Mouse (Mus musculus) adrenal gland, postnatal 10 days (tissue): ENCODE measurements around the gene Gm28557. TPM values are rescaled to one million over a fixed set of nuclear protein-coding genes. Genes with fewer than 3 reads are reported as not detected.
"Not testable (repeated sequence)": the region's sequence is repeated elsewhere in the genome, so short reads cannot be mapped to it uniquely, and the experiment has no call there.

Experiments used
- DNase-seq: peaks from one replicate; pipeline ENCODE4 v3.0.0; 2021; ENCODE audit warnings: mixed read lengths
- long read RNA-seq, 2 experiments: library from polyadenylated mRNA; stranded (forward); transcript quantifications; one replicate each; pipeline ENCODE4 v2.0.0; 2021
- total RNA-seq, 2 experiments: library from RNA; stranded (reverse); gene quantifications; 2 replicates each; pipeline ENCODE4 v1.2.3; 2021

The Gm28557 gene
- 1 to 10 TPM; 4.5 to 6.4 TPM for total RNA-seq
- long read RNA-seq, experiment 1, partial matches to known transcripts, result 0 of 5 reads
- long read RNA-seq, experiment 1, other reads (novel, unspliced or antisense), result 3 of 5 reads
- long read RNA-seq, experiment 2, partial matches to known transcripts, result 0 of 1 reads
- long read RNA-seq, experiment 2, other reads (novel, unspliced or antisense), result 0 of 1 reads

- DNase-seq, result peak; percentile 92
Measured at GRCm38 (mm10) chr13:67108194-67108820, at the start of gene Gm28557. Gene Gm28557 (minus strand): TSS chr13:67108604.

- DNase-seq, result peak; percentile 89
Measured at GRCm38 (mm10) chr13:67128038-67128721, 19.8 kb upstream of the Gm28557 start.

GRCm38 (mm10) chr13:67127507-67127906, 19.1 kb upstream of the Gm28557 start:
- DNase-seq, result not testable (repeated sequence)

DNA sequence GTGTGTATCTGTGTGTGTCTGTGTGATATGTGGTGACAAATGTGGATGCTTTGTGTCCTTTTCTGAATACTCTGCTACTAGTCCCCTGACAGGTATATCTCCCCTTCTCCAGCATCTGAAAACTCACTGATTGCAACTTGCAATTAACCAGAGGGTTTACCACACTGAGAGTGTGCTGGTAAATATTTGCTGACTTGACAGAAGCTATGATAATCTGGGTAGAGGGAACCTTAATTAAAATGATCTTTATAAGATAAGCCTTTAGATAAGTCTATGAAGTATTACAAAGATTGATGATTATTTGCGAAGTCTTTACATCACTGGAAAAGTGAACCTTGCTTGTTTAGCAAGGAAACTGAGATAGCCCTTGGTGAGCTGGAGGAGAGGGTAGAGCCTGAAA, 16.1 kb upstream of the Gm28557 start:
- DNase-seq, result no peak

DNA sequence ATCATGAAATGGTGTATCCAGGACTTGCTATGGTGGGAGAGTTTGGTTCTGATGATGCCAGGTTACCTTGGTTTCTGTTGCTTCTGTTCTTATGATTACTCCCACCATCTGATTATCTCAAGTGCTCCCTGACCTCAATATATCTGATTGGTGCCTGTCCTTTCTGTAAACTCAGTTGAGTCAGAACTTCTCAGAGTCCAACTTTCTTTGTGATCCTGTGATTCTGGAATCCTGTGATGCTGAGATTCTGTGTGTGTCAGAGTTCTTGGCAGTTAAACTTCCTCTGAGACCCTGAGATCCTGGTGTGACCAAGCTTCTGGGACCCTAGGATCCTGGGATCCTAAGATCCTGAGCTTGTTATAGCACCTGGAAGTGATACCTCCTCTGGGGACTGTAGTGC, 13.0 kb upstream of the Gm28557 start, which contains the start of gene Zfp759:
Gene Zfp759 (plus strand): TSS at position 301 of the 400 bp plus-strand sequence.
- DNase-seq, result not testable (repeated sequence)

DNA sequence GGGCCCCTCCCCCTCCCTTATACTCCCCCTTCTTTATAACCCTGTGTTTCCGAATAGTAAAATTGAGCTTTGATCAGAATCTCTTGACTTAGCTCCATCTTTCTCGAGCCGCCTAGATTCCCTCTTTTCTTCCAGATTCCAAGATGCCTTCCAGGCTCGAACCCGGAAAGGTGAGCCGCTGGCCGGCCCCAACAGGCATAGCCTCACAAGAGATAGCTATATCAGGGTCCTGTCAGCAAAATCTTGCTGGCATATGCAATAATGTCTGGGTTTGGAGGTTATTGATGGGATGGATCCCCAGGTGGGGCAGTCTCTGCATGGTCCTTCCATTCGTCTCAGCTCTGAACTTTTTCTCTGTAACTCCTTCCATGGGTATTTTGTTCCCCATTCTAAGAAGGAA, 7.8 kb upstream of the Gm28557 start, which contains the start of gene Rslcan18:
Gene Rslcan18 (minus strand): TSS at position 101 of the 400 bp plus-strand sequence.
- DNase-seq, result not testable (repeated sequence)

DNA sequence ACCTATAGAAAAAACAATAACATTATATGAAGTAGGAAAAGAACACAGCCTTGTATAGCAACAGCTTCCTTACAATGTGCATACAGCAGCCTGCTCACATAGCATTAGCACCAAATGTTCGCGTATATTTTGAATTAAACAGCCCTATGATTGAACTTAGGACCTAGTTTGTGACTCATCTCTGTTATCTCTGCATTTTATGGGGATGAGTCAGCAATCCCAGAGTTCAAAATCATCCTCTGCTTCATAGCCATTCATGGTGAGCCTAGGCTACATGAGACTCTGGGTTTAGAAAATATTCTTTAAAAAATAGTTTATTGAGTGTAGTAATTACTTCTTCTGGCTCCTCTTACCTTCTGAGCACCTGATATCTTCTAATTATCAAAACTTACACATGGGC, 4.9 kb upstream of the Gm28557 start:
- no peak for DNase-seq

- DNase-seq, result peak; percentile 12
Measured at GRCm38 (mm10) chr13:67112096-67112495, 3.7 kb upstream of the Gm28557 start.

GRCm38 (mm10) chr13:67108821-67109206, 410 bp upstream of the Gm28557 start:
- no peak for DNase-seq

DNA sequence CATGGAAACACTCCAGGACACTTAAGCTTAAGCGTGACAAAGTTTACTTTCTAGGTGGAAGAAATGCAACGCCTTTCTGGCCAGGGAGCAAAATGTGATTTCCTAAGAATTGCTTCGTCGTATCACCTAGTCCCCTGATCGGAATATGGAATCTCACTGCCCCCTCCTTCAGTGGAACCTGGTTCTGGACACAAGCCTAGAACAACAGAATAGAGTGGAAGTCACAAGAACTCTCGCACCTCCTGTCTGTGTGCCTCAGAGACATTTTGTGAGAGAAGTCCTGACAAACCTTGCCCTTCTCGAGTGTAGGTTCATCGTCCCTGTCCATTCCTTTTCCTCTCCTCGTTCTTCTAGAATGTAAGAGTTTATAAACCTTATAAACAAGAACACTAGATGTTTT, 723 bp downstream of the Gm28557 start:
- DNase-seq, result no peak

DNA sequence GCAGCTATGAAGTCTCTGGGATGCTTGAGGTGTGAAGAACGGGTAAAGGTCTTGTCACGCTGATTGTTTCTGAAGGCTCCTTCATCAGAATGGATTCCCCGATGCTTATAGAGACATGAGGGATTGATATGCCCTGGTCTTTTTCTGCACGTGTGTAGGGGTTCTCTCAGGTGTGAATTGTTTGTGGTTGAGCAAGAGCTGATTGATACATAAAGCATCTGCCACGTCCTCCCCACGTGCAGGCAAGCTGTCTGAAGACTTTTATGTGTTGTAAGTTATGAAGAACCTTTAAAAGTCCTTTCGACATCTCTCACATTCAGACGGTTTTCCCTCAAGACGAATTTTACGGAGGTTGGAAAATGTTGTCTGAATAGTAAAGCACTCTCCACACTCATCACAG, 10.5 kb downstream of the Gm28557 start, which contains the start of gene Zfp708:
Gene Zfp708 (minus strand): TSS at position 101 of the 400 bp plus-strand sequence.
- no peak for DNase-seq

DNA sequence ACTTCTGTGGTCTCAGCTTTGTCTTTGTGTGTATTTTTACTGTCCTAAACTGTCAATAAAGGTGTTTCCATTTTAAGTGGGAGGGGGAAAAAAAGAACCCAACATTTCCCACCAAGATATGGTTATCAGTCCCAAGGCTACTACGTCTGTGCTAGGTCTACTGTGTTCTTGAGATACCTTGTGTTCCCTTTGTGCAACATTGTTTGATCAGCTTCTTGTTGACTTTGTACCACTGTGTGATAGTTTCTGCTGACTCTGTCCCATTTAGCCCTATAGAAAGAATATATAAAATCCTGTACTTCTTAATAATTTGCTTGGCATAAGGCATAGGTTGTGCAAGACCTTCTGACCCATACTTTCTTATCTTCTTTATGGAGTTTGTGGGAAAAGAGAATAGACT, 18.2 kb downstream of the Gm28557 start:
- DNase-seq, result no peak

DNA sequence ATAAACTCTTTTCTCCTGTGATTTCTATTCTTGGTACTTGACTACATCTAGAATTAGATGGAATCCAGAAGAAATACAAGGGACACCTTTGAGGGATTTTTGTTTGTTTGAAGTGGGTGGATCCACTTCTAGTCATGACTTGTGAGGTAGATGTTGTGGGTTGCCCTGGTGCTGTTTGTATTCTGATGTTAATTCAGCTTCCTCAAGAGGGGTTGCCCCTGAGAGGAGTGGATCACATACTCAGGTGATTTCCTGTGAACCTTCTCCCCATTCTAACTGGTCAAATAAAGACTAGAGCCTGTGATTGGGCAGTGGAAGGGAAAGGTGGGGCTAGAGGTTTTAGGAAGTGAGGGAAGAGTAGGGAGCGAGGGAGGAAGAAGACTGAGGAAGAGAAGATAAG, 26.5 kb downstream of the Gm28557 start:
- DNase-seq, result no peak

DNA sequence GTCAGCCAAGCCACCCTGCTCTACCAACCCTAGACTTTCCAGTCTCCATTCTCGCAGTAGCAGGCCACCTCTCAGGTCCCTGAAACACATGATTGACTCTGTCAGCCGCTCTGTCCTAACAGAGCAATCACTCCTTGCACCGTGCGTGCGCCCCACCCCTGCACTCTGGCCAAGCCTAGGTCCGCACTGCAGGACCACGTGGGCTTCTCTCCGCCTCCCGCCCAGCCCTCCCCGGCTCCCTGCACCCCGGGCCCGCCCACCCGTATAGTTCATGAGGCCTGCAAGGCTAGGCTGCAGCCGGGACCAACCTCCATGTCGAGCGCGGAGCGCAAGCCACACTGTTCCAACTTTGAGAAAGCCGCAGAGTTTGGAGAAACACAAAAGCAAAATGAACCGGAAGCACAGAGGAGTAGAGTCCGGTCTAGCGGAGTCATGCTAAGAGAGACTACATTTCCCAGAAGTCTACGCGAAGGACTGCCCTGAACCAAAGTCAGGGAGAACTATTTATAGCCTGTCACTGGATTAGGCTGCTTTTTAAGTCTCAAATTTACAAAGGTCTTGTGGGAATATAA, 27.2 kb downstream of the Gm28557 start:
- DNase-seq, result peak; percentile 87

GRCm38 (mm10) chr13:67077244-67077643, 31.2 kb downstream of the Gm28557 start:
- DNase-seq, result no peak

GRCm38 (mm10) chr13:67072786-67073185, 35.6 kb downstream of the Gm28557 start:
- no peak for DNase-seq

DNA sequence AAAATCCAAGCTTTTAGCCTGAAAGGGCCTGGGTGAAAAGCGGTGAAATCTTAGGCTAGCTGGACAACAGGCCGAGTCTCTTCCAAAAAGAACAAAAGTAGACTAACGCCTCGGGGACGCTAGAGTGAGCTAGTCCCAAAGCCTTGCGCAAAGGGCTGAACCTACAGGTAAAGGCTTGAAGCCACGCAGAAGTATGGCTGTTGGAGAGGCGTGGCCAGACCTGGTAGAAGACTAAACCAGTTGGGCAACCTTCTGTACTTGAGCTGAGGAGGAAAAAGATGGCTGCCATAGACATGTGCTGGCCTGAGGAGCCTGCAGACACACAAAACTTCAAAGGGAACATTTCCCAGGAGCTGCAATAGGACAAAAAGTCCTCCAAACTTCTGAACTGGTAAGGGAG, 43.0 kb downstream of the Gm28557 start:
- no peak for DNase-seq

DNA sequence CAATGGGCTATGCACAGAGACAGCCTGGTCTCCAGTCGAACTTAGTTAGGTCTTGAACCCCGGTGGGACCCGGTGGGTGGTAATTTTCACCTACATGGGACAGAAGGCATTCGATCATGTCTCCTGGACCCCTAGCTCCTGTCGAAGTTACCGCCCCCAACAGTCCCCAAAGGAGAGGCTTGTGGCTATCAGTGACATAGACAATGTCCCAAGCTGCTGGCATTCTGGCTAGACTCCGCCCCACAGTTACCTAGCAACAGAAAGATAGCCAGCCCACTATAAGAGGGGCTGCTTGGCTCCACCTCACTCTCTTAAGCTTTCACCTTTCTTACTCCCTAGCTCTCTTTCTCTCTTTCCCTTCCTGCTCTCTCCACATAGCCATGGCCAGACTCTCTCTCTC, 46.0 kb downstream of the Gm28557 start:
- DNase-seq, result no peak

DNA sequence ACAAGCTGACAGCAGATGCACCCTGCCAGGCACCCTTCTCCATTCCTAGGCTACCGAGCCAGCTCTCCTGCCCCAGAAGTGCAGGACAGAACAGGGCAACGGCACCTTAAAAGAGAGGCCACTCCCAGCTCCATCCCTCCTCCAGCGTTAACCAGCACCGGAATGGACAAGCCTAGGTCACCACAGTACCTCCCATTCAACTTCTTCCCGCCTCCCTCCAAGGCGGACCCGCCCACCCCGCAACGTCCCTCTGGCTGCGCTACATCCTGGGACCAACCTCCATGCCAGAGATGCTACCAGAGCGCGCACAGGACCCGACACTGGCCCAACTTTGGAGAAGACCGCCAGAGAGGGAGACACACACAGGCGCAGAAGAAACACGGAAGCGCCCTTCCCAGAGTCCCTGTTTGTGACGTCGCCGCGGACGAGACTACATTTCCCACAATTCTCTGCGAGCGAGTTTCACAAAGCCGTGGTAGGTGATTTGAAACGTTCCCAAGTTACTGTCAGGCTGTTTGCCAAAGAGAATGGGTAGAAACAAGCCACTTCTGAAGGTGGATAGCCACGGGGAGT, 47.5 kb downstream of the Gm28557 start, which contains the start of gene Zfp712:
Gene Zfp712 (minus strand): TSS at position 385 of the 573 bp plus-strand sequence.
- DNase-seq, result peak; percentile 92

- DNase-seq, result peak; percentile 7
Measured at GRCm38 (mm10) chr13:67060161-67060785, 48.1 kb downstream of the Gm28557 start.
